Mouse (Mus musculus) limb, embryonic 13.5 days (tissue): Measurements from ENCODE around the gene Foxi1. TPM values are rescaled to one million over a fixed set of nuclear protein-coding genes. Genes with fewer than 3 reads are reported as not detected.

Source experiments
- polyA plus RNA-seq: library from polyadenylated mRNA; unstranded; fragments of >200 nt; fragmentation: Nextera tagmentation; extraction: Ambion mirVana; gene quantifications from 2 replicates; pipeline ENCODE4 v1.2.1, GENCODE M21; 2015

Foxi1 gene
- polyA plus RNA-seq, 1 experiment from 2014 or later = not detected

Other genes starting within 250 kb of the Foxi1 start
- 0.10 and 0.14 TPM in 2 replicates for gene Kcnmb1, start 245.1 kb downstream of the Foxi1 start, polyA plus RNA-seq
- gene Kcnip1, start 214.9 kb downstream of the Foxi1 start, polyA plus RNA-seq = 3.1 and 4.4 TPM in 2 replicates
- gene Lcp2, start 161.2 kb downstream of the Foxi1 start, polyA plus RNA-seq = 1.9 and 2.3 TPM in 2 replicates
- 0.90 TPM in 1 of 2 replicates, not detected in the other for gene 4930469K13Rik, start 109.5 kb downstream of the Foxi1 start, polyA plus RNA-seq
- 2.1 and 2.2 TPM in 2 replicates for gene Fam196b, start 106.7 kb upstream of the Foxi1 start, polyA plus RNA-seq